Mouse (Mus musculus) inflammation-experienced regulatory T-cells, adult 6 months (primary cell): ENCODE results near the gene Actn4. TPM values are rescaled to one million over a fixed set of nuclear protein-coding genes. Genes with fewer than 3 reads are reported as not detected.
A peak's percentile ranks its signal among the peaks of the same experiment; 100 is the strongest.
"Not testable (repeated sequence)": the region's sequence is repeated elsewhere in the genome, so short reads cannot be mapped to it uniquely, and the experiment has no call there.

Experiments used
- ATAC-seq: one replicate; pipeline ENCODE4 v1.8.0; 2017
- polyA plus RNA-seq, 3 experiments: library from polyadenylated mRNA; unstranded; fragments of 100-300 nt; shearing (Covaris generic); gene quantifications; one replicate each; pipeline ENCODE4 v1.2.1; 2017

Gene Actn4
- polyA plus RNA-seq, 3 experiments from 2014 or later: 74.2 to 145 (median 93.4) TPM

GRCm38 (mm10) chr7:28922606-28923005, 39.5 kb downstream of the Actn4 start:
- no peak for ATAC-seq

GRCm38 (mm10) chr7:28921722-28922465, 40.2 kb downstream of the Actn4 start:
- ATAC-seq: no peak

GRCm38 (mm10) chr7:28921178-28921577, 41.0 kb downstream of the Actn4 start:
- no peak for ATAC-seq

- ATAC-seq: no peak
These were observed 42.3 kb downstream of the Actn4 start for GRCm38 (mm10) chr7:28919815-28920214.

DNA sequence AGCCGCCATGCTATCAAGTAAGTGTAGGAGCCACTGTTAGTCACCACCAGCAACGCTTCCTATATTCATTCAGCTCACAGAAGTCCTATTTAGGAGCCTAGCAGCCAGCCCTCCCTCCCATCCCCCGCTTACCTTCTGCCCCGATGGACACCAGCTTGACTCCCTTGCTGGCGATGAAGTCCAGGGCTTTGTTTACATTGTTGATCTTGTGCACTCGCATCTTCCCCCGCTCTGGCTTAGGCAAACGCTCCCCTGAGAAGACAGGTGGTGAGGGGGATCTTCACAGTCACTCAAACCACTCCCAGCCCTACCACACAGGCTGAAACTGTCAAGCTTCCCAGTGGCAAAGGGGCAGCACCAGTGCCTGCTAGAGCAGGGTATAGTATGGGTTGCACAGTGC, 43.6 kb downstream of the Actn4 start:
- ATAC-seq: no peak

DNA sequence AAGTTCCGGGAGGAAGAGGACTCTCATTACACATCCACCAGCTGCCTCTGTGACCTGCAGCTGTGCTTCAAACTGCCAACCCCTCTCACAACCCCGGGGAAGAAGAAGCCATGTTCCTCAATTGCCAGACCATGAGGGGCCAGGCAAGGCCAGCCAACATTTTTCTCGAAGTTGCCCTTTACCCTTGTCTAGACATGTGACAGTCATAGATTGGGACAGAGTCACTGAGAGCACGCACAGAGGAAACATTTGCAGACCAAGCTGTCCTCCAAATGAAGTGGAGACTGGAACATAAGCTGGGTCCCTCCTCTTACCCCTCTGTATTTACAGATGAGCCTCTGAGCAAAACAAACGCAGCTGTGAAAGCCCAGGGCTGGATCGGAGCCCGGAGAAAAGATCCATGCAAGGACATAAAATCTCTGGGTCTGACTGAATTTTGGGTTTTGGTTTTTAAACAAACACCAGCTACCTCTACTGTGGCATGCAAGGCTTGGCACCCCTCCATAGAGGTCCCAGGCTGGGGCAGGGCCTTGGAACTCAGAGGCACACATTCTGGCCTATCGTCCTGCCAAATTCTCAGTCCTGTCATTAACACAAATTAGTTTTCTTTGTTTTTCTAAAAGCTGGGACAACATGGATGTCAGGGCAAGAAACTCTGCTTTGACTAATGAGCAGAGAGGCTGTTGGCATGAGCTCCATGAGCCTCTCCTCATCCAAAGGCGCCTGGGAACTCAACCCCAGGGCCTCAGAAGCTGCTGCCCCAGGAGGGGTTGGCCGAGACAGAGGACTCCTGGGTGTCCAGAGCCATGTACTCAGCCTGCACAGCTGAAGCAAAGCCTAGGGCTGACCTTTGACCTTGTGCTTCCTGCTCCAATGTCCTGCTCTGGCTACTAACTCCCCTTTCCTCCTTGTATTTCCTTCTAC, 44.4 kb downstream of the Actn4 start:
- no peak for ATAC-seq

DNA sequence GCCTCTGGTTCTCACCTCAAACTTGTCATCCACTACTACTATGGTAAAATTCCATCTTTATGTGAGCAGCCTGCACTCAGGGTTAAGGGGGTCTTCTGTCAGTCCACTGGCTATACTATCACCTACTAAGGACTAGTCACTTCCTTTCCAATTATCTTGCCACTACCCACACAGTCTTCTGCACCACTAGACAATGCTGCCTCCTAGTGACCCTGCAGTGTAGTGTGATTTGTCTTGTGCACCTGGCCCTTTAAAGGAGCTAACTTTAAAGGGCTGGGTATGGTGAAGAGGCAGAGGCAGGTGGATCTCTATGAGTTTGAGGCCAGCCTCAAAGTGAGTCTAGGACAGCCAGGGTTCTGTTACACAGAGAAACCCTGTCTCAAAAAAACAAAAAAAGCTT, 45.6 kb downstream of the Actn4 start:
- peak; percentile 52 for ATAC-seq

DNA sequence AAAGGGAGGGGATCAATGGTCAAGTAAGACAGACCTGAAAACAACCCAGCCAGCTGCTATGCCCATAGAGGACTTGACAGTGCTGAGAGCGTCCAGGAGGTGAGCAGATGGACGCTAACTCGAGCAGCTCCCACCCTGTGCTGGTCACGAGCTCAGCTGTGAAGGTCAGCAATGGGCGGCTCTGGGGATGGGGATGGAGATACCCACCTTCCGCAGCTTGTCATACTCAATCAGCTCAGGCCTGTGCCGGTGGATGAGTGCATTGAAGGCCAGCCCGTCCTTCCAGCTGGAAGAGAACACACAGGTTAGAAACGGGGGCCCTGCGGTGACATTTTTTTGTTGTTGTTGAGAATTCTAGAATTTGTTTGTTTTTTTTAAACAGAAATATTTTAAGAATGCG, 49.0 kb downstream of the Actn4 start:
- no peak for ATAC-seq

DNA sequence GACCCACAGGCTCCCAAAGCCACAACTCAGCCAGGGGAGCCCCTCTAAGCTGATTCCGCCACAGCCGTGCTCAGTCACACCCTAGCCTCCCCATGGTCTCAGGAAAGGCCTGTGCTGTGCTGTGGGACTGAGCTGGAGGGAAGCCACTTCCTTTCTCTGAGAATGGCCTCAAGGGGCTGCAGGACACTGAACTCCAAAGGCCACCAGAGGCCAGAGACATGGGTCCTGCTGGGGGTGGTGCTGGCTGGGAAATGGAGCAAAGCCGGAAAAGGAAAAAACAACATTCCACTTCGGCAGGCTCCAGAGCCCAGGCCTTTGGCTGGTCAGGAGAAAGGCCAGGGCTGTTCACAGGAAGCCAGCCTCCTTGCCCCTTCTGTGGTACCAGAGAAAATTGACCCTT, 50.5 kb downstream of the Actn4 start:
- no peak for ATAC-seq

DNA sequence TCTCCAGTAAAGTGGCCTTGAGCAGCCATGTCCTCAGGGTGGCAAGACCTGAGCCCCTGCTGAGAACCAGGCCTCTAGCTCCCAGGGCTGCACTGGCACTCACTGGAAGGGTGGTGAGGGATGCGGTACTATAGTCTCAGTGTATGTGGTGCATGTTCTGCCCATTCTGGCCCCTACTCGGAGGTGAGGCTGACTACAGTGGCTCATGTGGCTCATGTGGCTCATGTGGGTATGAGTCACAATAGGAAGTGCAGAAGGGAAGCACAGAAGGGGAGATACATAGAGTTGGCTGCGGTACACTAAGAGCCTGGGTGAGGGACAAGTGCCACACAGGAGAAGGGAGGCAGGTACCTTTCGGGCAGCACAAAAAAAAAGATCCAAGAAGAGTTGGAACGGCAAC, 54.9 kb downstream of the Actn4 start:
- no peak for ATAC-seq

DNA sequence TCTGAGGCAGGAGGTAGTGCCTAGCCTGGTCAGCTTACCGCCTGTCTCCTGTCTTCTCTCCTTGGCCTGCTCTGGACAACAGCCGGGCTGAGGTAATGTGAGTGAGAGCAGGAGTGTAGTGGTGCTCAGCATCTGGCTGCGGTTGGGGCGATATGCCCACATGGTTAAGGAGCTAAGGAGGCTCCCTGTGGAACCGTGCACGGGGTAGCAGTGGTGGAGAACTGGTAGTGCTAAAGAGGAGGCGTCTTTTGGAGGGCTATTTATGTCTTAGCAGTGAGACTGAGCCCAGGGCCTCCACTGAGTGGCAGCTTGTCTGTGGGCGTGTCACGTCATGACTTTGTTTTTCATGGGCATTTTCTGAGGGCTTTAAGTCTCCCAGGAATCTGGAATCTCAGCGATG, 58.4 kb downstream of the Actn4 start:
- no peak for ATAC-seq

GRCm38 (mm10) chr7:28902809-28903208, 59.3 kb downstream of the Actn4 start:
- ATAC-seq: no peak

GRCm38 (mm10) chr7:28902180-28902579, 60.0 kb downstream of the Actn4 start:
- ATAC-seq: no peak

DNA sequence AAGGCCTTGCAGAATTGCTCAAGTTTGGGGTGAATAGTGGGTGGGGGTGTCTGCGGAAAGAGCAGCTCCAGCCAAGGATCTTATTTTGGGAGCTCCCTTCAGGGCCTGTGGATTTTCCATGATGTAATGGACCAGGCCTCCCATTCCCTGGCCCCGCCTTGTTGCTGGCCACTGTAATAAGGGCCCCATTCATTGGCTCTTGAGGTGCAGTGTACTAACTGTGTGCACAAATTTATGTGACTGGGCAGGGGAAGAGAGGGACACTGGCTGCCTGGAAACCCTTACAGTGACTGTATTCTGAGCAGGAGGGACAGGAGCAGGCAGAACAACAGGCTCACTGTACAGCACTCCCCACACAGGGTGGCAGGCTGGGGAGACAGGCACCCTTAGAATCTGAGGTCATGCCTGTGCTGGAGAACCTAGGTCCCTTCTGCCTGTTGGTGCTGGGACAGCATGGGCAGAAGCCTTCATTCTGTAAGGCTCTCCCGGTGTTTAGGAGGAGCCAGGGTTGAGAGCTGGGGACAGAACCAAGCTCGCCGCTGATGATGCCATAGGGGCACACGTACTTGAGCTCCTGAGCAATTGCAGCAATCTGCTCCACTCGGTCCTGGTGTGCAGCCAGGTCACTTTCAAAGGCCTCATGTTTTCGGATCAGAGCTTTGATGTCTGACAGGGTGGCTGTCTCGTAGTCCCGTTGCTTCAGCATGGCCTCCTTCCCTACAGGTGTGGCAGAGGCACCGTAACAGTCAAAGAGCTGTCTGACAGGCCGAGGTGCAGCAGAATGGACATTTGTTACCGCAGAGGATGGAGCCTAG, 60.6 kb downstream of the Actn4 start:
- no peak for ATAC-seq

DNA sequence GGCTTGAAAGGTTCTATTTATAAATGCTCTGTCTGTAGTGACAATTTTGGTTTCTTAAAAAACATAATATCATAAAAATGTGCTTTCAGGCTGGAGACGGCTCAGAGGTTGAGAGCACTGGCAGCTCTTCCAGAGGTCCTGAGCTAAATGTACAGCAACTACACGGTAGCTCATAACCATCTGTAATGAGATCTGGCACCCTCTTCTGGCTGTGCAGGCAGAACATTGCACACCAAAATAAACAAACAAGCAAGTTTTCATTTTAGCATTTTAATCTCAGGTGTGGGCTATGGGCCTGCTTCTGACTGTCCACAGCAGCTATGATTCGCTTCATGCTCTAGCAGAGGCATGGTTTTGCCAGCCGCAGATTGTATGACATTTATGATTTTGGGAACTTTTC, 62.2 kb downstream of the Actn4 start:
- ATAC-seq: no peak

DNA sequence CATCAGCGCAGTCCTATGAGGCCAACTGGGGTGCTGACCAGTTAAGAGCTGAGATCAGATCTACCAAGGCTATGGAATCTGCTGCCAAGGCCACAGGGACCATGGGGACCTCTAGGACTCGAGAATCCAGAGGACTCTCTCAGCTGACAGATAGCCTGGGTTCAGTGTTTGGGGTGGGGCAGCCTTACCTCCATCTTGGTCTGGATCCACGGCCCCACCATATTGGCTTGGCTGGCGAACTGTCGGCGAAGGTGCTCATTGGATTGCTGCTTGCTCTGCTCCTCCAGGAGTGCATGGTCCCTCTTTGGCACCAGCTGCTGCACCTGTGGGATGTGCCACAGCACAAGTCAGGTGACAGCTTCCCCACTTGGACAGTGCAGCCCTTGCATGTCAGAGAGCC, 64.5 kb downstream of the Actn4 start:
- ATAC-seq: no peak

DNA sequence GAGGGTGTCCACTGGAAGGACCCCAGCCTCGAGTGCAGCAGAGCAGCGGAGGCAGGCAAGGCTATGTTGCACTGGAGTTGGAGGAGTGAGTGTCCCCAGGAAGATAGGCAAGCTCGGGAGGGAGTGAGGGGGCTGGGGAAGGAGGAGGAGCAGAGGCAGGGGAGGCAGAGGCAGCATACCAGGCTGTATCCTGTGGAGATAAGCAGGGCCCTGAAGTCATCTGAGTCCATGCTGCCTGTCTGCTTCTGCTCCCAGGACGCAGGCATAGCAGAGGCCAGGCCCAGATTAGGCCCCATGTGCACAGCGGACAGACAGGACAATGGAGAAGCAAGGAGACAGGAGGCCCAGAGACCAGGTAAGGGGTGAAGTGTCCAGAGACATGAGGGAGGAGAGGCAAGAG, 67.2 kb downstream of the Actn4 start:
- ATAC-seq: no peak

GRCm38 (mm10) chr7:28893643-28894265, 68.4 kb downstream of the Actn4 start:
- ATAC-seq: no peak

GRCm38 (mm10) chr7:28892601-28893000, 69.5 kb downstream of the Actn4 start:
- no peak for ATAC-seq

DNA sequence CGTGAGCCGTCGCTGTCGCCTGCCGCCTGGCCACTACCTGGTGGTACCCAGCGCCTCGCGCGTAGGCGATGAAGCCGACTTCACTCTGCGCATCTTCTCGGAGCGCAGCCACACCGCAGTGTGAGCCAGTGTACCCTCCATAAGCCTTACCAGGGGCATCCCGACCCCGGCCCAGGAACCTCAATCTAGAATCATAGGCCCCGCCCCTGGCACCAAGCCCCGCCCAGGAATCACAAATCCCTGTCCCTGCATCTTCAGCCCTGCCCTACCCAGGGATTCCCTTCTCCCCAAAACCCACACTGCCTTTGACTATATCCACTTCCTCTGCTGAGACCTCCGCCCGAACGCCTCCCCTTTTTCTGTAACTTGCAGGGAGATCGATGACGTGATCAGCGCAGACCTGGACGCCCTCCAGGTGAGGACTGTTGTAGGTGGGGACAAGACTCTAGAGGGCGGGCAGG, 73.4 kb downstream of the Actn4 start:
- no peak for ATAC-seq

- ATAC-seq: no peak
These were observed 75.7 kb downstream of the Actn4 start for GRCm38 (mm10) chr7:28886486-28886885.

GRCm38 (mm10) chr7:28883704-28884103, 78.4 kb downstream of the Actn4 start:
- ATAC-seq: not testable (repeated sequence)
